Mouse (Mus musculus) stomach, postnatal 0 days (tissue): Measurements from ENCODE around the gene Chrna9. TPM values are rescaled to one million over a fixed set of nuclear protein-coding genes. Genes with fewer than 3 reads are reported as not detected.

Source experiments
- ATAC-seq: fragments of 200-750 bp; cut with Nextera tagmentation; 2 replicates; pipeline ENCODE4 v1.8.0; 2017; ENCODE audit not compliant: low FRiP score, low TSS enrichment
- DNase-seq: peaks from one replicate; pipeline ENCODE4 v3.0.0-alpha.2; 2016; ENCODE audit warnings: low spot score
- H3K27ac ChIP-seq: fragments of 300-500 bp; sonication (generic); replicated peaks from 2 replicates; pipeline ENCODE4 v1.5.1; 2014; ENCODE audit warnings: mild to moderate bottlenecking, control low read depth
- H3K27me3 ChIP-seq: fragments of 300-500 bp; sonication (generic); 2 replicates; pipeline ENCODE4 v1.6.1; 2014; ENCODE audit warnings: low read length; ENCODE audit not compliant: control insufficient read depth, insufficient read depth
- H3K36me3 ChIP-seq: fragments of 300-500 bp; sonication (generic); 2 replicates; pipeline ENCODE4 v1.6.1; 2014; ENCODE audit warnings: low read length, mixed read lengths; ENCODE audit not compliant: control insufficient read depth, insufficient read depth
- H3K4me1 ChIP-seq: fragments of 300-500 bp; sonication (generic); replicated peaks from 2 replicates; pipeline ENCODE4 v1.6.1; 2014; ENCODE audit warnings: antibody characterized with exemption; ENCODE audit not compliant: control insufficient read depth, insufficient read depth
- H3K4me2 ChIP-seq: fragments of 300-500 bp; sonication (generic); replicated peaks from 2 replicates; pipeline ENCODE4 v1.6.1; 2014; ENCODE audit warnings: low read depth, mild to moderate bottlenecking, control low read depth, moderate library complexity
- H3K4me3 ChIP-seq: fragments of 300-500 bp; sonication (generic); 2 replicates; pipeline ENCODE4 v1.5.1; 2014; ENCODE audit warnings: low read depth, low read length, control low read depth
- H3K9ac ChIP-seq: fragments of 300-500 bp; sonication (generic); 2 replicates; pipeline ENCODE4 v1.6.1; 2014; ENCODE audit warnings: mild to moderate bottlenecking, low read length, control low read depth, mixed read lengths
- H3K9me3 ChIP-seq: fragments of 300-500 bp; sonication (generic); 2 replicates; pipeline ENCODE4 v1.6.1; 2016; ENCODE audit warnings: low read length; ENCODE audit not compliant: control insufficient read depth
- CTCF ChIP-seq: IDR thresholded peaks from 2 replicates; pipeline ENCODE4 v1.5.1; 2016; ENCODE audit warnings: antibody characterized with exemption, low read depth, mild to moderate bottlenecking, moderate library complexity
- EP300 ChIP-seq: optimal IDR thresholded peaks from 2 replicates; pipeline ENCODE3; 2016; ENCODE audit warnings: antibody characterized with exemption
- WGBS: fragments of 180-500 bp; shearing (Covaris S2); extraction: QIAGEN DNeasy Blood & Tissue Kit; methylation state at CpG from one replicate; pipeline ENCODE4 v1.1.7; 2014; 5-methylcytosine and 5-hydroxymethylcytosine counted together
- polyA plus RNA-seq: library from polyadenylated mRNA; unstranded; fragments of >200 nt; fragmentation: Nextera tagmentation; extraction: Ambion mirVana; gene quantifications from 2 replicates; pipeline ENCODE4 v1.2.1, GENCODE M21; 2015

Gene Chrna9
- polyA plus RNA-seq, 1 experiment from 2014 or later: not detected

- no peak for ATAC-seq
- Histone ChIP-seq H3K9me3 (no peaks in the 10 kb centered on the region), H3K27ac (peak overlapping the region; percentile 74), H3K4me3 (no peak overlapping the region), H3K4me1 (no peaks in the 10 kb centered on the region), H3K9ac (no peak overlapping the region), H3K36me3 (no peaks in the 10 kb centered on the region), H3K4me2 (no peak overlapping the region), H3K27me3 (no peaks in the 10 kb centered on the region)
- WGBS: 80% methylated on average over 5 of the region's 5 CpGs
- TF ChIP-seq EP300 (no peak), CTCF (peak; percentile 8; the same call in 1 of the 2 replicates)
- no peak for DNase-seq
Measured at GRCm38 (mm10) chr5:66001232-66001631, 66.5 kb downstream of the Chrna9 start.

DNA sequence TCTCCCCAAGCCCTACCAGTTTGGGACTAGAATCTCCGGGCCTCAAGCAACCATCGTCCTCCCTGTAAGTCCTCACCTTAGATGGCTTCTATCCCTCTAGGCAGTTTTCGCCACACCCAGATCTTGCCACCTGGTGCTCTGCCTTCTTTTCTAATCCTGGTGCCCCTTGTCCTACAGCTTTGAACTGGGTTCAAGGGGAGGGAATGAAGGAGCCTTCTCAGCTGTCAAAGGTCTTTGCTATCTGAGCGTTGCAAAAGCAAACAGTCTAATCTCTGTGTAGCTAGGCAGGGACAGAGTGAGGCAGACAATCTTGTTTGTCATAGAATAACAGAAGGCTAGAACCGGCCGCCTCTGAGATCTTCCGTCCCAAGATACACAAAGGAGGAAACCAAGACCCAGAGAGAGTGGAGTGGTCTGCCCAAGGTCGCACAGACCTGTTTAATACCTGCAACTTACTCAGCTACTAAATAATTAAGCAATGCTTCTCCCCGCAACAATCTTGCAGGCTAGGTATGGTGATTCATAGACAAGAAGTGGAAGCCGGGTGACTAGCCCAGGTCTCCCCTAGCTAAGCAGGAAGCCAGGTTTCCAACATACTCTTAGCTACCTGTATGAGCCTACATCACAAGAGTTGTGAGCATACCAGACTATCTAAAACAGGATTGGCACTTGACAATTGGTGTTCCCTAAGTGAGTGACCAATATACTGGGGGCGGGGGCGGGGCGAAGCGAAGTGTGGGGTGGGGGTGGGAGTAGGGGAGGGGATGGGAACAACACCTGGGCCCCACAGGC lies 69.6 kb downstream of the Chrna9 start, which contains the start of gene 9130230L23Rik:
Gene 9130230L23Rik (minus strand): TSS at position 152 of the 792 bp plus-strand sequence.
- ATAC-seq: peak; percentile 90
- Histone ChIP-seq H3K4me3 (no peak within 1 kb of the TSS), H3K4me2 (peak within 1 kb of the TSS; percentile 20), H3K9ac (peak within 1 kb of the TSS; percentile 45; the same call in 1 of the 2 replicates), H3K27ac (peak within 1 kb of the TSS; percentile 91), H3K4me1 (no peaks in the 10 kb centered on the region), H3K36me3 (no peaks in the 10 kb centered on the region), H3K27me3 (no peaks in the 10 kb centered on the region), H3K9me3 (no peaks in the 10 kb centered on the region)
- DNase-seq: peak; percentile 85
- TF ChIP-seq EP300: peak; percentile 79
- TF ChIP-seq CTCF: 0 out of 2 replicates have a peak, but pooled peaks have one; percentile 1
- 35% methylated on average over 14 of the region's 14 CpGs for WGBS

- Histone ChIP-seq H3K27ac (peak overlapping the region; percentile 91), H3K9ac (peak overlapping the region; percentile 45; the same call in 1 of the 2 replicates), H3K4me3 (no peak overlapping the region), H3K4me2 (peak overlapping the region; percentile 6; the same call in 1 of the 2 replicates), H3K36me3 (no peaks in the 10 kb centered on the region), H3K4me1 (no peaks in the 10 kb centered on the region), H3K27me3 (no peaks in the 10 kb centered on the region), H3K9me3 (no peaks in the 10 kb centered on the region)
- TF ChIP-seq EP300 (no peak), CTCF (no peak)
- WGBS: 41% methylated on average over 16 of the region's 16 CpGs
- peak; percentile 76 for ATAC-seq
- DNase-seq: peak; percentile 81
Measured at GRCm38 (mm10) chr5:66005041-66005678, 70.4 kb downstream of the Chrna9 start.

DNA sequence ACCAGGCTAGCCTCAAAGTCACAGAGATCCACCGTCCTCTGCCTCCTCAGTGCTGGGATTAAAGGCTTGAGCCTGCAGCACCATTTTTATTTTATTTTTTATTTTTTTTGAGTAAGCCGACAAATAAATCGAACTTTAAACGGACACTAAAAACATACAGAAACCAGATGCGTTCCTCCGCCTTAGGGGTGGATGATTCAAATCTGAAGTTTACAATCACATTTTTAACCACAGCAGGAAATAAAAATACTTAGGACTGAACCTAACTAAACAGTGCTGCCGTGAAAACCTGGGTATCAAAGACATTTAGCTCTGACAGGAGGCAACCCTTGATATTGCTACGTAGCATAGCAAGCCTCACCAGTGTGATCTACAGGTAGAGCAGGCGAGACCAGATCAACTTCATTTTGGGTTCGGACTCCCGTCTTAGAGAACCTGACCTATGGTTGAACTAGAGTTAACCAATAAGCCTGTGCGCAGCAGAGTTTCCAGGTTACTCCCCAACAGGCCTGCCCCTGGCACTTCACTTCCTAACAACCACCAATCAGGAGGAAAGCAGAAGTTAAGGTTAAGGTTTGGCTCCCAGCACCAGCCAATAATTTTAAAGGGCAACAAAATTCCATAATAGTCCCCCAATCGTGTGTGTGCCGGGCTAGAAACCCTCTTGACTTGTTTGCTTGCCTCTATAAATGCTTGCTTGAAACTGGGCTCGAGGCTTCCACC lies 73.7 kb downstream of the Chrna9 start:
- H3K36me3 ChIP-seq: no peaks in the 10 kb centered on the region
- no peak overlapping the region for H3K4me2 ChIP-seq
- peak overlapping the region; percentile 35; the same call in 1 of the 2 replicates for H3K27ac ChIP-seq
- no peaks in the 10 kb centered on the region for H3K9me3 ChIP-seq
- no peak for ATAC-seq
- no peak for TF ChIP-seq EP300
- no peak for TF ChIP-seq CTCF
- no peak overlapping the region for H3K4me3 ChIP-seq
- WGBS: 70% methylated on average over 15 of the region's 15 CpGs
- no peak for DNase-seq
- no peaks in the 10 kb centered on the region for H3K27me3 ChIP-seq
- H3K9ac ChIP-seq: no peak overlapping the region
- no peaks in the 10 kb centered on the region for H3K4me1 ChIP-seq

DNA sequence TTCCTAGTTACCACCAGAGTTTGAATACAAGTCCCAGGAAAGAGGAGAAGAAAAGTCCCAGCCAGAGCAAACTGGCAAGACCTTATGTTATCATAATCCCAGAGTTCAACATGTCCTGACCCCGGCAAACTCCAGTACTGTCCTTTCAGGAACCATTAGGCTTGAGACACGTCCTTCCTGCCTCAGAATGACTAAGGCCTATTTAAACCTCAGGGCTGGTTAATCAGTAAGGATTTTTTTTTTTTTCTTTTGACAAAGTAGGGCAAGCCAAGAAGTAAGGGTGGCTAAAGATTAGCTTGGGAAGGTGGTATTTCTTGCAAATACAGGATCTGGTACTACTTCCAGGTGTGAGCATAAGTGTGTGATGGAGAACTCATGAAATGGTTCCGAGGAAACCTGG lies 79.3 kb downstream of the Chrna9 start:
- DNase-seq: no peak
- Histone ChIP-seq H3K9me3 (no peaks in the 10 kb centered on the region), H3K27me3 (no peaks in the 10 kb centered on the region), H3K36me3 (no peaks in the 10 kb centered on the region), H3K27ac (0 out of 2 replicates have a peak overlapping the region, but pooled peaks have one; percentile 20), H3K9ac (no peak overlapping the region), H3K4me1 (no peaks in the 10 kb centered on the region), H3K4me2 (no peak overlapping the region), H3K4me3 (no peak overlapping the region)
- ATAC-seq: peak; percentile 78
- no peak for TF ChIP-seq CTCF
- TF ChIP-seq EP300: no peak
- WGBS: 60% methylated on average over 3 of the region's 3 CpGs
